Mouse (Mus musculus) intestine, embryonic 16.5 days (tissue): ENCODE results near the gene Uqcr11. TPM values are rescaled to one million over a fixed set of nuclear protein-coding genes. Genes with fewer than 3 reads are reported as not detected.

Experiments
- ATAC-seq: fragments of 200-750 bp; cut with Nextera tagmentation; 2 replicates; pipeline ENCODE4 v1.8.0; 2017; ENCODE audit warnings: moderate TSS enrichment, moderate library complexity
- H3K27ac ChIP-seq: fragments of 300-500 bp; sonication (generic); 2 replicates; pipeline ENCODE4 v1.5.1; 2014; ENCODE audit warnings: mild to moderate bottlenecking, low read length
- H3K27me3 ChIP-seq: fragments of 300-500 bp; sonication (generic); replicated peaks from 2 replicates; pipeline ENCODE4 v1.6.1; 2014; ENCODE audit warnings: low read length, control low read depth, mixed read lengths; ENCODE audit not compliant: control insufficient read depth, insufficient read depth
- H3K36me3 ChIP-seq: fragments of 300-500 bp; sonication (generic); 2 replicates; pipeline ENCODE4 v1.6.1; 2014; ENCODE audit warnings: low read length, control low read depth; ENCODE audit not compliant: control insufficient read depth, insufficient read depth
- H3K4me1 ChIP-seq: fragments of 300-500 bp; sonication (generic); 2 replicates; pipeline ENCODE4 v1.6.1; 2014; ENCODE audit warnings: low read length, control low read depth, mixed read lengths; ENCODE audit not compliant: control insufficient read depth, insufficient read depth
- H3K4me2 ChIP-seq: fragments of 300-500 bp; sonication (generic); 2 replicates; pipeline ENCODE4 v1.6.1; 2014; ENCODE audit warnings: low read depth, low read length, control low read depth
- H3K4me3 ChIP-seq: fragments of 300-500 bp; sonication (generic); 2 replicates; pipeline ENCODE4 v1.5.1; 2014; ENCODE audit warnings: mild to moderate bottlenecking, low read length
- H3K9ac ChIP-seq: fragments of 300-500 bp; sonication (generic); 2 replicates; pipeline ENCODE4 v1.6.1; 2014; ENCODE audit warnings: low read depth, low read length
- H3K9me3 ChIP-seq: fragments of 300-500 bp; sonication (generic); 2 replicates; pipeline ENCODE4 v1.6.1; 2016; ENCODE audit warnings: low read length, control low read depth; ENCODE audit not compliant: control insufficient read depth
- WGBS: fragments of 180-500 bp; shearing (Covaris S2); extraction: QIAGEN DNeasy Blood & Tissue Kit; methylation state at CpG from one replicate; pipeline ENCODE4 v1.1.7; 2014; 5-methylcytosine and 5-hydroxymethylcytosine counted together
- polyA plus RNA-seq: library from polyadenylated mRNA; unstranded; fragments of >200 nt; fragmentation: Nextera tagmentation; extraction: Ambion mirVana; gene quantifications from 2 replicates; pipeline ENCODE4 v1.2.1, GENCODE M21; 2015

Gene Uqcr11
- polyA plus RNA-seq, 1 experiment from 2014 or later = 1,179 TPM

DNA sequence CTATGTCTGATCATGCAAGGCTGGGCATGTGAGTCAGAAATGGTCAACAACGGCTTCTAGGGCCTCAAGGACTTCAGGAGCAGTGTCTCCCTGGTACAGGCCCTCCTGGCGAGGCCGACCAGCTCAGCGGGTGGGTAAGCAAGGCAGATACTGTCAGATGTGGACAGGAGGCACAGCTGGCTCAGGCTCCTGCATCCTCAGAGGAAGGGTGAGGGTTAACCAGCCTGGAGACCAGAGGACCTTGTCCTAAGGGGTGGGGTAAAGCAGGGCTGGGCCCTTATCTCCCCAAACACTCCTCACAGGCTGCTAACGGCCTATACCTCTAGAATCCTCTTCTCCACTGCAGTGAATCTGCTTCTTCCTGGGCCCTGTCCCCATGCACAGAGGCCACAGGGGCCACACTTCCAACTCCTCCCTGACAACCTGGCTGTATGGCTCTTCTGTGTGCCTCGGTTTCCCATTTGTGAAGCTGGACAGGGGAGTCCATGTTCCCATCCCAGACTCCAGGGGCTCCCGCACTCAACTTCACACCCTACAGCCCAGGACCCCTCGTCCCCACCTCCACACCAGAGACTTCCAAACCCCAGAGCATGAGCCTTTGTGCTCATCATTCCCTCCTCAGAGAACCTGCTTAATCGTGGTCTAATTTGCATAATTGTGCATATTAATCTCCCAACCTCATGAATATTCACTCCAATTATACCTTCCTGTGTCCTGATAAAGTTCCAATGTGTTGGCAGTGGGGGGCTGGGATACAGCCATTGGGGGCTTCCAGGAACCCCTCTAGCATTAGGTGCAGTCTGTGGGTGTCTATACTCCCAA is 15.2 kb upstream of the Uqcr11 start:
- Histone ChIP-seq H3K4me1 (peaks cover 53% of the 10 kb centered on the region), H3K4me3 (no peak overlapping the region), H3K36me3 (peaks cover 47% of the 10 kb centered on the region), H3K4me2 (no peak overlapping the region), H3K9me3 (no peaks in the 10 kb centered on the region), H3K9ac (no peak overlapping the region), H3K27me3 (no peaks in the 10 kb centered on the region), H3K27ac (peak overlapping the region; percentile 70)
- peak; percentile 73 for ATAC-seq
- 69% methylated on average over 9 of the region's 9 CpGs for WGBS

DNA sequence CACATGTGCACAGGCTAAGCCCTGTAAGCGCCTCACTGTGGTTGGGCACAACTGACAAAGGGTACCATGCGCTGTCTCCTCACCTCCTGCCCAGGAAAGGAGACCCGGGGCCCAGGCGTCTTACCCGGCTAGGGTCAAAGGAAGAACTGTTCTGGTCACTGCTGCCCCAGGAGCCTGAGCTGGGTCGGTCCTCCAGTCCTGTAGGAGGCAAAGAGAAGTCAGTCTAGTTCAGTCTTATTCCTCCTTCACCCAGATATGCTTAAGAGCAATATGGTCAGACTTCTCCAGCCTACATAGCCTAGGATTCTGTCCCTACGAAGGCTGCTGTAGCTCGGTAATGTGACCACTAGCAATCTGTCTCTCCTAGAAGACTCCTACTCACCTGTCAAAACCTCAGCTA is 14.6 kb upstream of the Uqcr11 start:
- Histone ChIP-seq H3K27me3 (no peaks in the 10 kb centered on the region), H3K9ac (no peak overlapping the region), H3K4me2 (no peak overlapping the region), H3K4me1 (peaks cover 53% of the 10 kb centered on the region), H3K4me3 (no peak overlapping the region), H3K27ac (peak overlapping the region; percentile 49), H3K36me3 (peaks cover 46% of the 10 kb centered on the region), H3K9me3 (no peaks in the 10 kb centered on the region)
- ATAC-seq = no peak
- 88% methylated on average over 8 of the region's 8 CpGs for WGBS

DNA sequence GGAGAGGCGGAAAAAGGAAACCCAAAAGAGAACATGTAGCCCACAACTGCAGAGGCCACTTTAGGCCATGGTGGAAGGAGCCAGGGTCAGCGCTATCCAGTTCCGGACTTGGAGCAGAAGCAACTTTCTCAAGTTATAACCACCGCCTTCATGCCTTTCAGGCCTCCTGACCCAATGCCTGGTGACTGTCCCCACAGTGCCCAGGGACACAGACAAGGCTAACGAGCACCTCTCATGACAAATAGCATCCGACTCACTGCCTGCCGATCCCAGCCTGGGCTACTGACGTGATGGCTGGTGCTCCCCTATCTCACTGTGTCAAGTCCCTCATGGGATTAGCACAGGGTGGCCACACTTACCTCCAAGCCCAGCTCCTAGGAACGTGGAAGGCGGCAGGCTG is 14.1 kb upstream of the Uqcr11 start:
- H3K4me1 ChIP-seq = peaks cover 53% of the 10 kb centered on the region
- peaks cover 46% of the 10 kb centered on the region for H3K36me3 ChIP-seq
- WGBS = 88% methylated on average over 10 of the region's 10 CpGs
- H3K4me3 ChIP-seq = no peak overlapping the region
- H3K27me3 ChIP-seq = no peaks in the 10 kb centered on the region
- peak overlapping the region; percentile 53; the same call in 1 of the 2 replicates for H3K27ac ChIP-seq
- no peaks in the 10 kb centered on the region for H3K9me3 ChIP-seq
- no peak overlapping the region for H3K4me2 ChIP-seq
- H3K9ac ChIP-seq = no peak overlapping the region
- ATAC-seq = no peak

DNA sequence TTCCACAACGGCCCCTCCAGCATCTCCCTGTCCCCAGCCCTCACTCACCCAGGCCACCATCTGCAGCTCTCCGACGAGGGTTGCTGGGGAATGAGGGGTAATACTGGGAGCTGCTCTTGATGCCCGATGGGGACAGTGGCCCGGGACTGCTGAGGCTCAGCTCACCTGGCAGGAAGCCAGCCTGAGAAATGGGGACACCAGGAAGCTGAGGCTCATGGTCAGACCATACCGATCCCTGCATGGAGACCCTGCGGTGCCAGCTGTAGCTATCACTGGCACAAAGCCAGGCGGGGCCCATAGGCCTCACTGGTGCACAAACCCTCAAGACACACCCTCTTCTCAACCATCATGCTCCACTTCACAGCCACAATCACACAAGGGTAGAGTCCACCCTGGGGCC is 12.8 kb upstream of the Uqcr11 start:
- Histone ChIP-seq H3K9ac (peak overlapping the region; percentile 31; the same call in 1 of the 2 replicates), H3K4me3 (0 out of 2 replicates have a peak overlapping the region, but pooled peaks have one; percentile 11), H3K36me3 (peaks cover 43% of the 10 kb centered on the region), H3K4me2 (peak overlapping the region; percentile 13; the same call in 1 of the 2 replicates), H3K9me3 (no peaks in the 10 kb centered on the region), H3K27me3 (no peaks in the 10 kb centered on the region), H3K27ac (peak overlapping the region; percentile 82), H3K4me1 (peaks cover 50% of the 10 kb centered on the region)
- WGBS = 59% methylated on average over 8 of the region's 8 CpGs
- ATAC-seq = peak; percentile 67

DNA sequence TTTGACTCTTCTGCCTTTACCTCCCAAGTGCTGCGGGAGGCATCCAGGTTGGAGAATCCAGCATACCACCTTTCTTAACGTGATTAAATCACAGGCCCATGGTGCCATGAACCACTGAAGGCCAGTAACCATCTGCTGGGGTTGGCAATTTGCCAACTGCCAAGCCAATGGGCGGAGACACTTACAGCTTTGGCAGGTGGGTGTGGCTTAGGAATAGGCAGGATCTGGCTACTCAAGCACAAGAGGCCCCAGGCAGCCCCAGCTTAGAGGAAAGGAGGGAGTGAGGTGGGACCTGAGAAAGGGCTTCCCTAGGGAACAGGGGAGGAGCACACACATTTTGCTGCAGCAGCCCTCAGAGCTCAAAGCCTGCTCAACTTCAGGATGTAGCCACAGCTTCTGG is 11.7 kb upstream of the Uqcr11 start:
- Histone ChIP-seq H3K36me3 (peaks cover 43% of the 10 kb centered on the region), H3K4me1 (peaks cover 40% of the 10 kb centered on the region), H3K4me2 (no peak overlapping the region), H3K27ac (peak overlapping the region; percentile 82), H3K9ac (peak overlapping the region; percentile 31), H3K4me3 (no peak overlapping the region), H3K9me3 (no peaks in the 10 kb centered on the region), H3K27me3 (no peaks in the 10 kb centered on the region)
- ATAC-seq = peak; percentile 59
- WGBS = 43% methylated on average over 3 of the region's 3 CpGs

DNA sequence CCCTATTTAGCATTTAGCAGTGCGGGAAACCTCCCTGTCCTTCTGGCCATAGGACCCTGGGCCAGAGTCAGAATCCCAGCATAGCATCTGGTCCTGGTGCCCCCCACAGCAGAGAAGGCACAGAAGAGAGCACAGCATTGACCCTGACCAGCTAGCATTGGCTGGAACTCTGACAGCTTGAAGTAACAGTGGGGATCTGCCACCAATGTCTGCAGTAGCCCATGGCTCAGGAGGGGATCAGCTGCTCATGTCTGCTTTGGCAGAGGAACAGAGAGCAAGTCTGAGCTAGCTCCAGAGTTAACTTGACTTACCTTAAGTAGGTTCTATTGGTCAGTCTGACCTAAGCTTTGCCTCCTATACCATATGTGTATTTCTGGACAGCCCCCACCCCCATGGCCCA is 11.2 kb upstream of the Uqcr11 start:
- 88% methylated on average over 1 of the region's 1 CpGs for WGBS
- Histone ChIP-seq H3K27ac (no peak overlapping the region), H3K4me3 (no peak overlapping the region), H3K27me3 (no peaks in the 10 kb centered on the region), H3K9me3 (no peaks in the 10 kb centered on the region), H3K9ac (no peak overlapping the region), H3K4me2 (no peak overlapping the region), H3K36me3 (peaks cover 46% of the 10 kb centered on the region), H3K4me1 (peaks cover 39% of the 10 kb centered on the region)
- no peak for ATAC-seq

DNA sequence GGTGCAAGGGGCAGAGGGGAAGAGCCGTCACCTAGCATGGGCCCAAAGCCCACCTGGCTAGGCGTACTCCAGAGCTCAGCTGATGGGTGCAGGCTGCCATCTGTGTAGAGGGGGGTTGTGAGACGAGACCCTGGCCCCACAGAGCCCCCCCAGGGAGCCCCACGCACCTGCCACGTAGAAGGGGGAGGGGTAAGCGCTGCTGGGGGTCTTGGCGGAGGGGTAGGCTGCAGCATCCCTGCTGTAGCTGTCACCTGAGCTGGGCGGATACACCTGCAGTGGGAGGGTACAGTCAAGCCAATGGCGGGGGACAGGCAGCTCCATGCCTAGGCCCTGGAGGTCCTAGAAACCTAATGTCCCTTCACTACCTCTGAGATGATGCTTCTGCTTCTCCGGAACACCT is 10.7 kb upstream of the Uqcr11 start:
- Histone ChIP-seq H3K27ac (no peak overlapping the region), H3K9ac (no peak overlapping the region), H3K4me2 (no peak overlapping the region), H3K4me3 (no peak overlapping the region), H3K4me1 (peaks cover 38% of the 10 kb centered on the region), H3K9me3 (no peaks in the 10 kb centered on the region), H3K36me3 (peaks cover 51% of the 10 kb centered on the region), H3K27me3 (no peaks in the 10 kb centered on the region)
- ATAC-seq = no peak
- WGBS = 87% methylated on average over 10 of the region's 10 CpGs

DNA sequence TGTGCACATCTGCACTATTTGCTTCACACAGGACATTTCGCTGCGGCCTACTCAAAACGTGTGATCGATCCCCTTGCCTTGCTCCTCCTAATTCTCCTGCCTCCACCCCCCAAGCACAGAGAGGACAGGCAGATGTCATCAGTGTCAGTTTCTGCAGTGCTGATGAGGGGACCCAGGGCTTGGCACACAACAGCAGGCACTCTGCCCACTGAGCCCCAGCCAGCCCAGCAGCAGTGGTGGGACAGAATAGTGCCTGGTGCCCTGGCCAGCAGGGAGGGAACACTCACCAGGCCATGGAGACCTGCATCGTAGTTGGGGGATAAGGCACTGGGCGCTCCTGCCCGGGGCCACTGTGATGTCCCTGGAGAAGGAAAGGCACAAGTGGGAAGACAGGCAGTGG is 8.9 kb upstream of the Uqcr11 start:
- no peak for ATAC-seq
- WGBS = 87% methylated on average over 7 of the region's 7 CpGs

DNA sequence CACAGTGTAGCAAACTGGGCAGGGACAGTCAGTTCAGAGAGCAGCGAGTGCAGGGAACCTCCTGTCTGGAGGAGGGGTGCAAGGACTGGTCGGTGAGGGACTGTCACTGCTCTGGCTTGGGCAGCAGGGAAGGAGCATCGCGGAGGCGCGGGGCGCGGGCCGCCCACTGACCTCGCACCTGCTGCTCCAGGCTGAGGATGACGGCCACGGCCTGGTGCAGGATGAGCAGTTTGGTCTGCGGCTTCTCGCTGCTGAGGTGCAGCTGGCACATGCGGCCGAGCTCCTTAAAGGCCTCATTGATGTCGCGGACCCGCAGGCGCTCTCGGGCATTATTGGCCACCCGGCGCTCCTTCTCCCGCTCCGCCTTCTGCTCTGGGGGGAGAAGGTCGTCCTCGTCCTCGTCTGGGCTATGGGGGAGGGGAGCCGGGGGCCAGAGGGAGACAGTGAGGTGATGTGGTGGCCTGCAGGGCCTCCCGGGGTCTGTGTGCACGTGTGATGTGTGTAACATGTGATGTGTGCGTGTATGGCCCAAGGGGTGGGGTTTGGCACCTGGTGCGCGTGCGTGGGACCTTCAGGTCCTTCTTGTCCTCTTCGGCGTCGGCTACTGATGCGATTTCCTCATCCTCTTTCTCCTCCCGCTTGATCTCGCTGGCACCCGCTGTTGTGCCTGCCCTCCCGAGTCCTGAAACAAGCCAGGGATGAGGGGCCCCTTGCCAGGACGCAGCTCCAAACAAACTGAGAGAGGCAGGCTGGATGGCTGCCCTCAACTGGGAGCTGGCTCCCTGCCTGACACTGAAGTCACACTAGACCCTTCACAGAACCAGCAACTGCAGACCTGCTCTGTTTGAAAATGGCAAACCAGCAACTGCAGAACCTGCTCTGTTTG is 6.3 kb upstream of the Uqcr11 start:
- no peaks in the 10 kb centered on the region for H3K27me3 ChIP-seq
- 0 out of 2 replicates have a peak overlapping the region, but pooled peaks have one; percentile 6 for H3K27ac ChIP-seq
- no peaks in the 10 kb centered on the region for H3K9me3 ChIP-seq
- no peak overlapping the region for H3K4me2 ChIP-seq
- H3K9ac ChIP-seq = no peak overlapping the region
- no peak for ATAC-seq
- peaks cover under 1% of the 10 kb centered on the region for H3K4me1 ChIP-seq
- H3K36me3 ChIP-seq = peaks cover 51% of the 10 kb centered on the region
- no peak overlapping the region for H3K4me3 ChIP-seq
- WGBS = 82% methylated on average over 44 of the region's 44 CpGs

More for the DNA sequence above, 8.9 kb upstream of the Uqcr11 start:
- H3K27me3 ChIP-seq = no peaks in the 10 kb centered on the region
- peaks cover 25% of the 10 kb centered on the region for H3K4me1 ChIP-seq
- H3K4me3 ChIP-seq = no peak overlapping the region
- no peak overlapping the region for H3K4me2 ChIP-seq
- no peak overlapping the region for H3K9ac ChIP-seq
- peaks cover 60% of the 10 kb centered on the region for H3K36me3 ChIP-seq
- H3K27ac ChIP-seq = no peak overlapping the region
- H3K9me3 ChIP-seq = no peaks in the 10 kb centered on the region
